Mouse (Mus musculus): ENCODE data around the gene Pola2.

GRCm38 (mm10) chr19:5907275-5907674 is 56.7 kb downstream of the Pola2 start:
- no peak for TF ChIP-seq CTCF (IDR thresholded peaks at IDR 0.05)
- TF ChIP-seq EP300 (IDR thresholded peaks at IDR 0.05) = no peak

Measured in lung, postnatal 0 days (tissue).